Mouse (Mus musculus) right cerebral cortex, postnatal 25 days (tissue): ENCODE measurements around the gene Il6.
"Not testable (repeated sequence)": the region's sequence is repeated elsewhere in the genome, so short reads cannot be mapped to it uniquely, and the experiment has no call there.

Source experiments
- DNase-seq: peaks from one replicate; pipeline ENCODE4 v3.0.0; 2022

The Il6 gene

DNA sequence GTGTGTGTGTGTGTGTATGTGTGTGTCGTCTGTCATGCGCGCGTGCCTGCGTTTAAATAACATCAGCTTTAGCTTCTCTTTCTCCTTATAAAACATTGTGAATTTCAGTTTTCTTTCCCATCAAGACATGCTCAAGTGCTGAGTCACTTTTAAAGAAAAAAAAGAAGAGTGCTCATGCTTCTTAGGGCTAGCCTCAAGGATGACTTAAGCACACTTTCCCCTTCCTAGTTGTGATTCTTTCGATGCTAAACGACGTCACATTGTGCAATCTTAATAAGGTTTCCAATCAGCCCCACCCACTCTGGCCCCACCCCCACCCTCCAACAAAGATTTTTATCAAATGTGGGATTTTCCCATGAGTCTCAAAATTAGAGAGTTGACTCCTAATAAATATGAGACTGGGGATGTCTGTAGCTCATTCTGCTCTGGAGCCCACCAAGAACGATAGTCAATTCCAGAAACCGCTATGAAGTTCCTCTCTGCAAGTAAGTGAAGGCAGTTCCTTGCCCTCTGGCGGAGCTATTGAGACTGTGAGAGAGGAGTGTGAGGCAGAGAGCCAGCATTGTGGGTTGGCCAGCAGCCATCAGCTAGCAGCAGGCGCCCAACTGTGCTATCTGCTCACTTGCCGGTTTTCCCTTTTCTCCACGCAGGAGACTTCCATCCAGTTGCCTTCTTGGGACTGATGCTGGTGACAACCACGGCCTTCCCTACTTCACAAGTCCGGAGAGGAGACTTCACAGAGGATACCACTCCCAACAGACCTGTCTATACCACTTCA is at the start of gene Il6:
Il6 (plus strand) TSS at position 389 of the 778 bp plus-strand sequence.
- peak; percentile 87 for DNase-seq

DNA sequence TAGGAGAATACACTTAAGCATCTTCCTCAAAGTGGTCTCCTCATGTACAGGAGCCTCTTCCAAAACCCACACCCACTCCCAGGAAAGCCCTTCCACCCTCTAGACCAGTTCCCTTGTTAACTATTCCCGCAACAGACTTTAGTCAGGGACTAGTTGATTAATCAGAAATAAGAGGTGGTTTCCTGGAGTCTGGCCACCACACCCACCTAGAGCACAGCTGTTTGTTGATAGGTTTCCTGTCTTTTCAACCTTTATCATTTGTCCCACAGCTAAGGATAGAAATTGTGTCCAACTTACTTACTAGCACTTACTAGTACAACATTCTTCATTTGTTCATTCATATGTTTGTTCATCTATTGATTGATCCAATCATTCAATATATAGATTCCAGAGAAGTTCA is 49.4 kb upstream of the Il6 start:
- DNase-seq: no peak

GRCm38 (mm10) chr5:29970212-29970611 is 42.7 kb upstream of the Il6 start:
- DNase-seq: no peak

GRCm38 (mm10) chr5:29972796-29973195 is 40.1 kb upstream of the Il6 start:
- DNase-seq: no peak

DNA sequence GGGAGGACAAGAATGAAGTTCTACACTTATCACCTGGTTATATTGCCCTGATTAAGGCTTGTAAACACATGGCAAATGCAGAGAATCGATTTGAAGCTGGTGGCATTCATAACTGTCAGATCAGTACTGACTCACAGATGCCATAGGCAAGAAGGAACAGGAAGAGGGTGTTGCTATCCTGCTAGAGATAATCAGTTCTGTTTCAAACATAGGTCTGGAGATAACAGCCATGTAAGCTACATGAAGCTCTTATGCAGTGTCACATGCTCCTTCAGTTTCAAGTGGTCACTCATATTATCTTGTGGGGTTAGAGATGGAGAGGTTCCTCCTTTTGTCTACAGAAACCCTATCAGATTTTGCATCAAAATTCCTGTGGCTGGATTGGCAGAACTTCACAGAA is 39.4 kb upstream of the Il6 start:
- DNase-seq: no peak

DNA sequence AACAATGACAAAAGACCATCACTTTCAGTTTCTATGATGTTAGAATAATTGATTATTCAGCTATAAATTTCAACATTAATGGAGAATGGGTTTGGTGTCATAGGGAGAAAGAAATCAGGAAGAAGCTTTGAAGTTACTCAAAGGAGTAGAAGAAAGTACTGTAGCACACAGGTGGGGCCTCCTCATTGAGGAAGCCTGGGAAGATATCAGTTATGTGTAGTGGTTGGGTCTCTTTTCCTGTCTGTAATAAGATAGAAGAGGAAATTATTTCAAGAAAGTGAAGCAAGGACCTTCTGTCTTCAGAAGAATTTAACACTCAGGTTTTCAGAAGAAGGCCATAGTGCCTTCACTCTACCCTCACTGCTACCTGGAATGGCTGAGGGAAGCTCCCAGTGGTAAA is 38.8 kb upstream of the Il6 start:
- DNase-seq: no peak

GRCm38 (mm10) chr5:29993583-29993982 is 19.3 kb upstream of the Il6 start:
- DNase-seq: no peak

DNA sequence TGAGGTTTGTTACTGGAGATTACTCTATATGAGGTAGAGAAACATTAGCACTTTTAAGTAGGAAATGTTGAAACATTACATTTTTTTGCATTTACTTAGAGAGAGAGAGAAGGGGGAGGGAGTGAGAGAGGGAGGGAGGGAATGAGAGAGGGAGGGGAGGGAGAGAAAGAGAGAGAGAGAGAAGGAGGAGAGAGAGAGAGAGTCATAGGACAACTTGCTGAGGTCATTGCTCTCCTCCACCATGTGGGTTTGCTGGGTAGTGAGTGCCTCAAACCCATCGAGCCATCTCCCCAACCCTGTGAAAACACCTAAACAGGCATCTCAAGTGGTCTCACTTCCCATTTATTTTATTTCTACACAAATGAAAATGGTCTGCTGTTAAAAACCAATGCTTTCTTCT is 18.6 kb upstream of the Il6 start:
- no peak for DNase-seq

- no peak for DNase-seq
Measured at GRCm38 (mm10) chr5:29997351-29997750, 15.6 kb upstream of the Il6 start.

GRCm38 (mm10) chr5:30000921-30001320 is 12.0 kb upstream of the Il6 start:
- DNase-seq: no peak

- no peak for DNase-seq
Measured at GRCm38 (mm10) chr5:30014580-30014979, 1.7 kb downstream of the Il6 start.

DNA sequence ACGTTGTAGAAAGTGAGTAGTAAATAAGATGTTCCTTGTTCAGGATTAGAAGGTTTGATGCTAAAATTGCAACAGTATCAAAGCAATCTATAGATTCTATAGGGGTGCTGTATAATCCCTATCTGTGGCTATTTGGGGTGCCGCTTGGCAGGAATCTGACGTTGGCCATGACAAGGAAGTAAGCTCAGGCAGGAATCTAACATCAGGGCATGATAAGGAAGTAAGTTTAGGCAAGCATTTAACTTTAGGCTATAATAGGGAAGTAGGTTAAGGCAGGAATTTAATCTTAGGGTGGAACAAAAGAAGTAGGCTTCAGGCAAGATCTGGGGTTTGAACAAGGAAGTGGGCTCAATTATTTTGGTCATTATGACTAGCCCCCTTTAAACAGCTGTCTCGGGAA is 22.9 kb downstream of the Il6 start:
- DNase-seq: not testable (repeated sequence)

- DNase-seq: not testable (repeated sequence)
Measured at GRCm38 (mm10) chr5:30037111-30037510, 24.2 kb downstream of the Il6 start.

DNA sequence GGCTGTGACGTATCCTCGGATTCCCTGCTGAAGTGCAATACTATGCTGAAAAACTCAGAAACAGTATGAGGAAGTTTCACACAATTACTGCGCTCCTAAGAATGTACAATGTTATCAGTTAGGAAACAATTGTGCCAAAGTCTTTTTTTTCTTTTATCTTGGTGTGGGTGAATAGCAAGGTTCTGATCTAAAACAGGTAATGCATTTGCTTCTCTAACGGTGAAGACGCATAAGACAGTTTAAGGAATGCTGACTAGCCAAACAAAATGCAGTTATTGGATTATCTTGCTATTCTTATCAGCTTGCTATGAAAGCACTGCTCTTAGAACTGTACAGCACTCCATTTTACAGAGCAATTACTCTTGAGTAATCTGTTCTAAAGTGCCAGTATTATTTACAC is 26.4 kb downstream of the Il6 start:
- not testable (repeated sequence) for DNase-seq

GRCm38 (mm10) chr5:30039841-30040240 is 26.9 kb downstream of the Il6 start:
- DNase-seq: not testable (repeated sequence)

DNA sequence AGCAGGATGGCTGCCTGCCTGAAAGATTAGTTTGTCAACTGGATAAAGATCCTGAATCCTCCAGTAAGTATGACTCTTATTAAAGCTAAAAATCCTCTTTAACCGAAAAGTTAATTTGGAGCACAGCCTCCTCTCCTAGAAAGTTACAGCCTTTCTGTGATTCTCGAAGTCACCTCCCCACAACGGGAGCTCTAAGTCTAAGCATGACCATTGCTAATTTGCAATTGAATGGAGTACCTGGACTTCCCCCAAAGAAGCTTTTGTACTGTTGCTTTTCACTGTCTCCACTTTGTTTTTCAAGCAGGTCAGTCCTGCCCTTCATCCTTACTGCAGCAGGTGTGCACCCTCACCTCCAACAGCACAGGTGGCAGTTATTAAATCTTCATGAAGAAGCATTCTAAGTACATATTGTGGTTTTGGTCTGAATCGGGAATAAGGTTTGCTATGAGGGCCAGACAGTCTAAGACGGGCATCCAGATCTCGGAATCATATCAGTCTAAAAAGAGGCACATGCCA is 45.4 kb downstream of the Il6 start:
- no peak for DNase-seq

DNA sequence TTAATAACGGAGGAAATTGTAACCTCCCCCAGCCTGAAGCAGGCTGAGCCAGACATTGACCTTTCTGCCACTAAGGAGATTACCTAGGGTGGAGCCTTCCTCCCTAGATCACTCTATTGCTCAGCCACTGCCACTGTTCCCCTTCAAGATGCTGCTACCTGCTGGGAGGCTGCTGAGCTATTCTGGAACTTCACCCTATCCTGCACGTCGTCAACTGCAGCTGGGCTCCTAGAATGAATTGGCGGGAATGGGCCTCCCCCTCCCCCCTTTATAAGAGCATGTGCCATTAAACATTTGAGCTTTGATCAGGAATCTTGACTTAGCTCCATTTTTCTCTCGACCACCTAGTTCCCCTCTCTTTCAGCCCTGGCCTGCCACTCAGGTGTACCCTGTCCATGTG is 46.7 kb downstream of the Il6 start:
- DNase-seq: not testable (repeated sequence)

DNA sequence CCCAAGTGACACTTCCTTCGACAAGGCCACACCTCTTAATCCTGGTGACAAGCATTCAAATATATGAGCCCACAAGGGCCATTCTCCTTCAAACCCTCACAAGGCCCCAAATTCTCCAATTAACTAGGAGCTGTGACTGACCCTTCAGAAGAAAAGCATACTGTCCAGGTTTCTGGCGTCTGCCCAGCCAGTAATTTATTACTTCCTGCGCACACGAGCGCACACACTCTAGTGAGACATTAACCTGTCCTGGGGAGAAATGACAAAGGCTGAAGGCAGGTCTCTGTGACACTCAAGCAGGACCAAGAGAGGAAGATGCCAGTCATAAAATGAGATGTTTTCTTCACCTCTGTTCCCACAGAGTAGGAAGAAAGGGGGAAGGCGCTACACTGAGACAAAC is 54.8 kb downstream of the Il6 start:
- no peak for DNase-seq
